Mouse (Mus musculus): ENCODE measurements around the gene Nup107. TPM values are rescaled to one million over a fixed set of nuclear protein-coding genes. Genes with fewer than 3 reads are reported as not detected.

Nup107 gene
- total and polyA plus RNA-seq, 3 experiments: 47.7 to 97.0 (median 82.0) TPM

DNA sequence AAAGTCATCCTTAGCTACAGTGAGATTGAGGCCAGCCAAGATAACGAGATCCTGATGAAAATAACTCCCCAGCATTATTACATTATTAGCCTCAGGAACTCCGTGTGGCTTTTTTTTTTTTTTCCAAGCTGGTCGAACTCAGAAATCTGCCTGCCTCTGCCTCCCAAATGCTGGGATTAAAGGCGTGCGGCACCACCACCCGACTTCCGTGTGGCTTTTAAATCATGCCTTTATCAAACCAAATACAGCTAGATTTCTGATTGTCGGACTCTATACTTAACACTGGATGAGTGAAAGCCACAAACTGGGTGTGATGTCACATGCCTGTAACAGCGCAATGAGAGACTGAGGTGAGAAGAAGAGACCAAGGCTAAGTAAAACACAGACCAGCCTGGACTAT lies 79.6 kb downstream of the Nup107 start:
- in situ Hi-C loops (cut with MboI; ENCODE audit: low pct_ligation_motif_present, low pct_unique_long_range_greater_than_20kb, low sequenced_read_pairs): no loop called here

GRCm38 (mm10) chr10:117712191-117712754 lies 80.2 kb downstream of the Nup107 start:
- H3K79me2 ChIP-seq (replicated peaks; ENCODE audit: control insufficient read depth, extremely low read depth, insufficient read depth, poor library complexity, severe bottlenecking): peaks cover 23% of the 10 kb centered on the region
- peak overlapping the region; percentile 87 for H3K9ac ChIP-seq (ENCODE audit: insufficient read depth, low read depth)
- no peak overlapping the region for H3K4me3 ChIP-seq (replicated peaks in 1 of 3; ENCODE audit: low read depth in 2 of 3, low read length in 2 of 3, poor library complexity in 1 of 3)
- no peaks in the 10 kb centered on the region for H3K27me3 ChIP-seq (replicated peaks)
- peaks cover 6 to 13% of the 10 kb centered on the region in 2 experiments for H3K36me3 ChIP-seq (replicated peaks in 1 of 2; ENCODE audit: control insufficient read depth in 1 of 2, insufficient read depth in 1 of 2, low read length in 1 of 2)
- peaks cover 15 to 53% of the 10 kb centered on the region in 2 experiments for H3K4me1 ChIP-seq (ENCODE audit: control insufficient read depth in 1 of 2, insufficient read depth in 2 of 2)
- no peak overlapping the region for H3K4me2 ChIP-seq (ENCODE audit: insufficient read depth, low read depth, poor library complexity, severe bottlenecking)
- no peak for TF ChIP-seq MAX (IDR thresholded peaks at IDR 0.05; ENCODE audit: low read length)
- TF ChIP-seq MXI1 (IDR thresholded peaks at IDR 0.05; ENCODE audit: low read depth, low read length): no peak
- no peak for TF ChIP-seq CHD1 (IDR thresholded peaks at IDR 0.05; ENCODE audit: low read depth, low read length)
- no peak for TF ChIP-seq ELF1 (IDR thresholded peaks at IDR 0.05; ENCODE audit: low read depth, low read length)
- no peak for TF ChIP-seq NELFE (IDR thresholded peaks at IDR 0.05; ENCODE audit: low read depth, low read length)
- no peak for TF ChIP-seq PAX5 (IDR thresholded peaks at IDR 0.05; ENCODE audit: low read length)
- no peak for TF ChIP-seq GABPA (IDR thresholded peaks at IDR 0.05; ENCODE audit: insufficient replicate concordance, low read depth, low read length)
- TF ChIP-seq ZMIZ1 (IDR thresholded peaks at IDR 0.05; ENCODE audit: low read depth, low read length): no peak
- no peak for DNase-seq (ENCODE audit: extremely low read depth)
- H3K27ac ChIP-seq (ENCODE audit: insufficient read depth, low read depth): peak overlapping the region; percentile 92
- in situ Hi-C loops (cut with MboI; ENCODE audit: low pct_ligation_motif_present, low pct_unique_long_range_greater_than_20kb, low sequenced_read_pairs): no loop called here
- no peaks in the 10 kb centered on the region for H3K9me3 ChIP-seq (replicated peaks; ENCODE audit: low read length)
- dilution Hi-C loops (cut with MboI; ENCODE audit: extremely low pct_ligation_motif_present, extremely low pct_unique_long_range_greater_than_20kb, low sequenced_read_pairs): no loop called here

More for the DNA sequence above, 79.6 kb downstream of the Nup107 start:
- no peaks in the 10 kb centered on the region for H3K9me3 ChIP-seq (replicated peaks; ENCODE audit: low read length)
- H3K27me3 ChIP-seq (replicated peaks): no peaks in the 10 kb centered on the region
- H3K4me3 ChIP-seq (replicated peaks in 1 of 3; ENCODE audit: low read depth in 2 of 3, low read length in 2 of 3, poor library complexity in 1 of 3): no peak overlapping the region
- H3K4me1 ChIP-seq (ENCODE audit: control insufficient read depth in 1 of 2, insufficient read depth in 2 of 2): peaks cover 15 to 53% of the 10 kb centered on the region in 2 experiments
- H3K9ac ChIP-seq (ENCODE audit: insufficient read depth, low read depth): no peak overlapping the region
- TF ChIP-seq USF2 (conservative IDR thresholded peaks at IDR 0.05; ENCODE audit: low read depth, low read length): no peak
- TF ChIP-seq ZNF384 (IDR thresholded peaks at IDR 0.05; ENCODE audit: low read depth, low read length): 0 out of 2 replicates have a peak, but pooled peaks have one; percentile 35
- TF ChIP-seq E2F4 (IDR thresholded peaks at IDR 0.05; ENCODE audit: insufficient replicate concordance, low read depth, low read length): no peak
- dilution Hi-C loops (cut with MboI; ENCODE audit: extremely low pct_ligation_motif_present, extremely low pct_unique_long_range_greater_than_20kb, low sequenced_read_pairs): no loop called here
- H3K4me2 ChIP-seq (ENCODE audit: insufficient read depth, low read depth, poor library complexity, severe bottlenecking): no peak overlapping the region
- H3K79me2 ChIP-seq (replicated peaks; ENCODE audit: control insufficient read depth, extremely low read depth, insufficient read depth, poor library complexity, severe bottlenecking): peaks cover 17% of the 10 kb centered on the region
- peaks cover 4 to 7% of the 10 kb centered on the region in 2 experiments for H3K36me3 ChIP-seq (replicated peaks in 1 of 2; ENCODE audit: control insufficient read depth in 1 of 2, insufficient read depth in 1 of 2, low read length in 1 of 2)
- no peak for DNase-seq (ENCODE audit: extremely low read depth)
- H3K27ac ChIP-seq (ENCODE audit: insufficient read depth, low read depth): 0 out of 2 replicates have a peak overlapping the region, but pooled peaks have one; percentile 0

- peak overlapping the region; percentile 28 to 90 (median 45) for H3K4me3 ChIP-seq (replicated peaks in 1 of 3; ENCODE audit: low read depth in 2 of 3, low read length in 2 of 3, poor library complexity in 1 of 3)
- dilution Hi-C loops (cut with MboI; ENCODE audit: extremely low pct_ligation_motif_present, extremely low pct_unique_long_range_greater_than_20kb, low sequenced_read_pairs): no loop called here
- TF ChIP-seq MXI1 (IDR thresholded peaks at IDR 0.05; ENCODE audit: low read depth, low read length): no peak
- TF ChIP-seq SIN3A (IDR thresholded peaks at IDR 0.05; ENCODE audit: low read length): no peak
- TF ChIP-seq BHLHE40 (IDR thresholded peaks at IDR 0.05; ENCODE audit: low read depth, low read length): no peak
- no peak for TF ChIP-seq SMC3 (IDR thresholded peaks at IDR 0.05; ENCODE audit: low read depth, low read length)
- TF ChIP-seq PAX5 (IDR thresholded peaks at IDR 0.05; ENCODE audit: low read length): no peak
- no peak for TF ChIP-seq JUN (IDR thresholded peaks at IDR 0.05; ENCODE audit: insufficient read depth, low read depth, low read length)
- no peak for TF ChIP-seq NELFE (IDR thresholded peaks at IDR 0.05; ENCODE audit: low read depth, low read length)
- no peak for TF ChIP-seq GABPA (IDR thresholded peaks at IDR 0.05; ENCODE audit: insufficient replicate concordance, low read depth, low read length)
- TF ChIP-seq POLR2AphosphoS2 (IDR thresholded peaks at IDR 0.05; ENCODE audit: low read depth, low read length): no peak
- H3K9ac ChIP-seq (ENCODE audit: insufficient read depth, low read depth): peak overlapping the region; percentile 87
- in situ Hi-C loops (cut with MboI; ENCODE audit: low pct_ligation_motif_present, low pct_unique_long_range_greater_than_20kb, low sequenced_read_pairs): no loop called here
- H3K79me2 ChIP-seq (replicated peaks; ENCODE audit: control insufficient read depth, extremely low read depth, insufficient read depth, poor library complexity, severe bottlenecking): peaks cover 32% of the 10 kb centered on the region
- peaks cover 20 to 54% of the 10 kb centered on the region in 2 experiments for H3K4me1 ChIP-seq (ENCODE audit: control insufficient read depth in 1 of 2, insufficient read depth in 2 of 2)
- H3K4me2 ChIP-seq (ENCODE audit: insufficient read depth, low read depth, poor library complexity, severe bottlenecking): peak overlapping the region; percentile 83
- no peak for DNase-seq (ENCODE audit: extremely low read depth)
- H3K36me3 ChIP-seq (replicated peaks in 1 of 2; ENCODE audit: control insufficient read depth in 1 of 2, insufficient read depth in 1 of 2, low read length in 1 of 2): peaks cover 13 to 22% of the 10 kb centered on the region in 2 experiments
- H3K27me3 ChIP-seq (replicated peaks): no peaks in the 10 kb centered on the region
- peak overlapping the region; percentile 92 for H3K27ac ChIP-seq (ENCODE audit: insufficient read depth, low read depth)
- no peaks in the 10 kb centered on the region for H3K9me3 ChIP-seq (replicated peaks; ENCODE audit: low read length)
Observed at GRCm38 (mm10) chr10:117711408-117711807, 81.1 kb downstream of the Nup107 start.

Data from CH12.LX (cell line).